Mouse (Mus musculus) heart, embryonic 16.5 days (tissue): Measurements from ENCODE around the gene Mthfd1. TPM values are rescaled to one million over a fixed set of nuclear protein-coding genes. Genes with fewer than 3 reads are reported as not detected.

Experiments used
- ATAC-seq: fragments of 200-750 bp; cut with Nextera tagmentation; replicated peaks from 2 replicates; pipeline ENCODE4 v1.8.0; 2017; ENCODE audit warnings: moderate number of reproducible peaks; ENCODE audit not compliant: insufficient read depth, low FRiP score; ENCODE audit errors: extremely low read depth
- H3K27ac ChIP-seq: fragments of 300-500 bp; sonication (generic); 2 replicates; pipeline ENCODE4 v1.5.1; 2014; ENCODE audit warnings: mild to moderate bottlenecking, low read length, control low read depth, moderate library complexity
- H3K27me3 ChIP-seq: fragments of 300-500 bp; sonication (generic); 2 replicates; pipeline ENCODE4 v1.6.1; 2014; ENCODE audit warnings: low read length, mixed read lengths; ENCODE audit not compliant: control insufficient read depth, insufficient read depth
- H3K36me3 ChIP-seq: fragments of 300-500 bp; sonication (generic); 2 replicates; pipeline ENCODE4 v1.6.1; 2014; ENCODE audit not compliant: control insufficient read depth, insufficient read depth
- H3K4me1 ChIP-seq: fragments of 300-500 bp; sonication (generic); 2 replicates; pipeline ENCODE4 v1.6.1; 2014; ENCODE audit warnings: low read length, mixed read lengths; ENCODE audit not compliant: control insufficient read depth, insufficient read depth
- H3K4me2 ChIP-seq: fragments of 300-500 bp; sonication (generic); 2 replicates; pipeline ENCODE4 v1.6.1; 2014; ENCODE audit warnings: low read depth, mild to moderate bottlenecking, control low read depth, low read length
- H3K4me3 ChIP-seq: fragments of 300-500 bp; sonication (generic); 2 replicates; pipeline ENCODE4 v1.5.1; 2014; ENCODE audit warnings: mild to moderate bottlenecking, control low read depth, low read length
- H3K9ac ChIP-seq: fragments of 300-500 bp; sonication (generic); 2 replicates; pipeline ENCODE4 v1.6.1; 2014; ENCODE audit warnings: low read length, control low read depth
- H3K9me3 ChIP-seq: fragments of 300-500 bp; sonication (generic); replicated peaks from 2 replicates; pipeline ENCODE4 v1.6.1; 2016; ENCODE audit warnings: low read length; ENCODE audit not compliant: control insufficient read depth
- WGBS: fragments of 180-500 bp; shearing (Covaris S2); extraction: QIAGEN DNeasy Blood & Tissue Kit; methylation state at CpG from one replicate; pipeline ENCODE4 v1.1.7; 2014; 5-methylcytosine and 5-hydroxymethylcytosine counted together
- polyA plus RNA-seq: library from polyadenylated mRNA; unstranded; fragments of >200 nt; fragmentation: Nextera tagmentation; extraction: Ambion mirVana; gene quantifications from 2 replicates; pipeline ENCODE4 v1.2.1, GENCODE M21; 2015

Mthfd1 gene
- polyA plus RNA-seq, 1 experiment from 2014 or later = 45.8 TPM

DNA sequence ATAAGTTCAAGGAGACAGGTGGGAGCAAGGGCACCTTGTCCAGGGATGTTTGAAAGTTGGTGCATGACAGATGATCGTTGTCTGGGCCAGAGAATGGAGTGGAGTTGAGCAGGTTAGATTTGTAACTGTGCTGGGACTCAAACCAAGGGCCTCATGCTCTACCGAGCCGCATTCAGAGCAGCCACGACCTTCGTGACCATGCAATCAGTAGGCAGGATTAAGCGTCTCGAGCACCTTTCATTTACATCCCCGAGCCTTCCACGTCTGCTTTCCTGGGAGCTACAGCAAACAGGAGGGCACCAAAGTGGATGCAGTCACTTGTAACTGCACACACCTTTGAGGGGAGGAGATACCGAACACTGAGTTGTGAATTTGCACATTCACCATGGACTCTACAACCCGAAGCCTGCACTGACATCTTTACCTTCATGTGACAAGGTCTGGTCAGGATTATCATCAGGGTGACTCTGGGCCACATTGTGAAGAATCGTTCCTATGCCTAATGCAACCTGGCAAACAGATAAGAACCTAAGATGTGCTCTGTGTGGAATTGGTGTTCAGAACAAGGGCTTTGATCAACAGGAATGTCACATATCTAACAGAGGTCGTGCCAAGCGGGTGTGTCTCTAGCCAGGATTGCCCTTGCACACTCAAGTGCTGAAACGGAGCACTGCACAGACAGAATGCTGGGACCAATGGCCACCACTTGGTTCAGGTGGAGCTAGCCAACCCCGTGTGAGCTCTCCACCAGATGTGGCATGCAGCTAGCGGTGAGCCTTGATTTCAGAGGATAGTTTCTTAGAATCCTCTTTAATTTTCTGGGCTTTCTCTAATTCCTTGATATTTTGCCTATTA lies 81.2 kb downstream of the Mthfd1 start:
- ATAC-seq = no peak
- H3K4me3 ChIP-seq = no peak overlapping the region
- no peaks in the 10 kb centered on the region for H3K36me3 ChIP-seq
- no peaks in the 10 kb centered on the region for H3K27me3 ChIP-seq
- 0 out of 2 replicates have a peak, but pooled peaks cover 3% of the 10 kb centered on the region for H3K4me1 ChIP-seq
- no peak overlapping the region for H3K27ac ChIP-seq
- H3K9me3 ChIP-seq = no peaks in the 10 kb centered on the region
- H3K9ac ChIP-seq = no peak overlapping the region
- WGBS = 55% methylated on average over 17 of the region's 17 CpGs
- no peak overlapping the region for H3K4me2 ChIP-seq

DNA sequence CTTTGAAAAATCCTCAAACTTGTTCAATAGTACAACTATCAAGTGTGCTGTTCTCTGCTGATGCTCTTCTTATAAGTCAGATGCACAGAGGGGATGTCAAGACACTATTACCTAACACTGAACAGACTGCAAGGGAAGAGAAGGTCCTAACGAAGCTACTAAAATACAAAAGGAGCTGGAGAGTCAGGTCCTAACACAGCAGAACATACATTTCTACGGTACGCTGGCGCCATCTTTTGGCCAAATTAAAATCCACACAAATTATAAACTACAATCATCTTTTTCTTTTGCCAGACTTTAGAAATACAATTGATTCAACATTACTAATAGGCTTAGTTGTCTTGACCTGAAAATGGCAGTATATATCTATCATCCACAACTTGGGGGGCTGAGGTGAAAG lies 86.0 kb downstream of the Mthfd1 start:
- H3K9ac ChIP-seq = no peak overlapping the region
- H3K4me2 ChIP-seq = no peak overlapping the region
- 0 out of 2 replicates have a peak, but pooled peaks cover 3% of the 10 kb centered on the region for H3K4me1 ChIP-seq
- H3K4me3 ChIP-seq = no peak overlapping the region
- H3K36me3 ChIP-seq = peaks cover 3% of the 10 kb centered on the region; the same call in 1 of the 2 replicates
- WGBS = 3% methylated on average over 4 of the region's 4 CpGs
- no peaks in the 10 kb centered on the region for H3K9me3 ChIP-seq
- H3K27me3 ChIP-seq = no peaks in the 10 kb centered on the region
- ATAC-seq = no peak
- H3K27ac ChIP-seq = no peak overlapping the region

DNA sequence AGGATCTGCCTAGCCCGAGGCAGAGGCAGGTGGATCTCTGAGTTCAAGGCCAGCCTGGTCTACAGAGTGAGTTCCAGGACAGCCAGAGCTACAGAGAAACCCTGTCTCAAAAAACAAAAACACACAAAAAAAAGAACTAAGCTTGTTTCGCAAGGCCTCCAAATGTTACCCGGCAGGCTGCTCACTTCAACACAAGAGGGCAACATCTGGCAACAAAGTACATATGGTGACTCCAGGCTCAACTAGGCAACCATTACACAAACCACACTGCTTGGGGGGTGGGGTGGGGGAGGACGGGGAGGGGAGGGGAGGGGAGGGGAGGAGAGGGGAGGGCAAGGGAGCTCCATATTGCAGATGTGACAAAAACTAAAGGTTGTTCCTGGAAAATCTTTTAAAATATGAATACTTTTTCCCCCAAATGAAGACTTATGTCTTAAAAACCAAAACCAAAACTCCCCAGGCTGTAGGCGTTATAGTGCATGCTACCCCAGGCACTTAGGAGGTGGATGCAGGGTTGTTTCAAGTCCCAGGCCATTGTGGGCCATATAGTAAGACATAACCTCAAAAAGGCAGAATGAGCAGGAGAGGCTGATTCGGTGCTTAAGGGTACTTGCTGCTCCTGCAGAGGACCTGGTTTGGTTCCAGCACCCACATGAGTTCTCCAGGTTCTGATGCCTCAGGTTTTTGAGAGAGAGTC lies 90.8 kb downstream of the Mthfd1 start:
- Histone ChIP-seq H3K27me3 (no peaks in the 10 kb centered on the region), H3K9me3 (no peaks in the 10 kb centered on the region), H3K4me1 (no peaks in the 10 kb centered on the region), H3K4me2 (no peak overlapping the region), H3K9ac (no peak overlapping the region), H3K4me3 (no peak overlapping the region), H3K36me3 (peaks cover 8% of the 10 kb centered on the region), H3K27ac (no peak overlapping the region)
- WGBS = 79% methylated on average over 6 of the region's 6 CpGs
- ATAC-seq = 0 out of 2 replicates have a peak, but pooled peaks have one; percentile 37

DNA sequence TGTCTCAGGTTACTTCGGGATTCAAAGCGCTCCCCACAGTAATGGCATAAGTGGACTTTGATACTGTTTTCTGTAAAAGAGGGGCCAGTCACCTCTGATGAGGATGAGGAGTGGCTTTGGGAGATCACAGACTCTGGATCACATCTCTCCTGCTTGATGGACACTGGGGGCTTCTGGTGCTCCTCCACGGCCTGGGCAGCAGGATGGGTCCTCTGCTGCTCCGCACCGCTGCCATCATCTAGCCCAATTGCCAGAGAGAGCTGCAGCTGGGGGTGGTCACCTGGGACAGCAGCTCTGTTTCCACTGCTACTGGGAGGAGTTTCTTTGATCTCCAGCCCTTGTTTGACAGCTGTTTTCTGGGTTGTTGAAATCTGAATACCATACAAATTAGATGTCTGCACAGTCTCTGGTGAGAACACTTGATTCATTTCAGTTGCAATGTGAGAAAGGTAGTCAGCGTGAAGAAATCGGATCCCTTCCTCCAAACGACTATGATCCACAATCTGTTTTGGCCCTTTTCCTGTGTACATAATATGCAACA lies 94.7 kb downstream of the Mthfd1 start:
- 69% methylated on average over 8 of the region's 8 CpGs for whole genome bisulfite sequencing

DNA sequence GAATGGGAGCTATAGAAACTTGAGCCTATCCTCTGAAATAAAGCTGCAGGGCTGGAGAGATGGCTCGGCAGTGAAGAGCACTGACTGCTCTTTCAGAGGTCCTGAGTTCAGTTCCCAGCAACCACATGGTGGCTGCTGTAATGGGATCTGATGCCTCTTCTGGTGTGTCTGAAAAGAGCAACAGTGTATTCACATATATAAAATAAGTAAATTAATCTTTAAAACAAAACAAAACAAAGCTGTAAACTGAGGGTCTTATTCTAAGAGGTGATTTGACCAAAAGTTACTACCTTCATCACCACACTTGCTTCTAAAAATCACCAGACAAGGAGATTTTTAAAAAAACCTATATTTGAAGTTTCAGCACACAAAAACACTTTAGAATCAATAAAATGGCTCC lies 105.8 kb downstream of the Mthfd1 start:
- no peak overlapping the region for H3K4me2 ChIP-seq
- WGBS = 90% methylated on average over 1 of the region's 1 CpGs
- H3K9me3 ChIP-seq = no peaks in the 10 kb centered on the region

More for the DNA sequence above, 94.7 kb downstream of the Mthfd1 start:
- Histone ChIP-seq H3K36me3 (peaks cover 13% of the 10 kb centered on the region), H3K4me2 (no peak overlapping the region), H3K9me3 (no peaks in the 10 kb centered on the region), H3K27ac (no peak overlapping the region), H3K4me1 (no peaks in the 10 kb centered on the region), H3K27me3 (no peaks in the 10 kb centered on the region), H3K4me3 (no peak overlapping the region), H3K9ac (no peak overlapping the region)
- no peak for ATAC-seq

DNA sequence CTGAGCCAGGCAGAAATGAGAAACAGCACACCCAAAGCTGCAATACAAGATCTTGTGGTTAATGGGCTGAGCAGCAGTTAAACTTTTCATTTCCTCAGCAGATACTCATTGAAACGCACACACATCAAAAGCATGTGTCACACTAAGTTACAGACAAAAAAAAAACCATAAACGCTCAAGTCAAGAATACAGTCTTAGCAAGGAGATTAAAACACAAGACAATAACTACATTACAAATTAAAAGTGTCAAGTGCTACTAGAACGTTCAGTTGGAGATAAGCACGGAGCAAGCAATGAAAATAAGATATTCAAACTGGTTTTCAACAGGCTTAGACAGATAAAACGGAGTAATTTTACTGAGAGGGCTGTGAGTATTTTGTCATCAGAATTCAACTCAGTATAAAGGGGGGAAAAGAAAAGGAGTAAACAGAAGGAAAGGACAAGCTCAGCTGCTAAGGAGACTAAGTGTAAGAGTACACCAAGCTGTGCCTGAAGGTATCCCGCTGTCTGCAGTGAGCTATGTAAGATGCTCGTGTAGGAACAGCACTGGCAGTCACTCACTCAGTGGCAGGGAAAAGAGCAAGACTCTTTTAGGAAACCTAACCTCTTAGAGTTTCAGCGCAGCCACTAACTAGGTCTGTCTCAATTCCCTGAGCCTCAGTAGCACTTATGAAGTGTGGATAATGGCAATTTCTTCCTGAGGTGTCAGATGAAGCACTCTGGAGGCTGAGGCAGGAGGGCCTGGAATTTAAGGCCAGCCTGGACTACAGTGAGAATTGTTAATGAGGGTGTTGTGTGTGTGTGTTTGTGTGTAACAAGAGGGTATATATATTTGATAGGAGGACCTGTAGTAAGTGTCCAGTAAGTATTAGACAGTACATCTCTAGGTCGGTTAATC lies 106.6 kb downstream of the Mthfd1 start:
- H3K27ac ChIP-seq = peak overlapping the region; percentile 15

More for the DNA sequence above, 105.8 kb downstream of the Mthfd1 start:
- Histone ChIP-seq H3K4me1 (peaks cover 6% of the 10 kb centered on the region; the same call in 1 of the 2 replicates), H3K27me3 (no peaks in the 10 kb centered on the region), H3K9ac (no peak overlapping the region), H3K36me3 (peaks cover 4% of the 10 kb centered on the region; the same call in 1 of the 2 replicates), H3K27ac (no peak overlapping the region), H3K4me3 (no peak overlapping the region)
- no peak for ATAC-seq

DNA sequence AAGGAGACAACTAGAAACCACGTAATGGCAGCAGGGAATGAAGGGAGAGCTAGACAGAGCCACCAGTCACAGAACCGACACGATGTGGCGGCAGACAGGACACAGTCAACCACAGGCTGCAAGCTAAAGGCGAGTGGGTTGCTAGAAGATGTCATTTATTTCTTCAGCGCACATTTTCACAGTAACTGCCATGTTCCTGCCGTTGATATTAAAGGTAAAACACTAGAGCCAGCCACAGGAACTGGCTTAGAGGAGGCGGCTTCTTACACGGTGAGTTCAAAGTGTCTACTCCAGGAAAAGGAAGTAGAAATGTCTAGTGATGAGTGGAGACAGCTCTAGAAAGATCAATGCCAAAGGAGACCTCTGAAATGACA lies 107.2 kb downstream of the Mthfd1 start:
- no peaks in the 10 kb centered on the region for H3K27me3 ChIP-seq
- H3K4me2 ChIP-seq = no peak overlapping the region
- H3K4me3 ChIP-seq = no peak overlapping the region
- WGBS = 73% methylated on average over 9 of the region's 9 CpGs
- peak overlapping the region; percentile 15; the same call in 1 of the 2 replicates for H3K27ac ChIP-seq
- no peak for ATAC-seq
- no peaks in the 10 kb centered on the region for H3K9me3 ChIP-seq
- H3K9ac ChIP-seq = no peak overlapping the region
- peaks cover 18% of the 10 kb centered on the region for H3K4me1 ChIP-seq
- peaks cover 4% of the 10 kb centered on the region; the same call in 1 of the 2 replicates for H3K36me3 ChIP-seq

More for the DNA sequence above, 106.6 kb downstream of the Mthfd1 start:
- H3K9me3 ChIP-seq = no peaks in the 10 kb centered on the region
- H3K27me3 ChIP-seq = no peaks in the 10 kb centered on the region
- 46% methylated on average over 9 of the region's 9 CpGs for WGBS
- no peak overlapping the region for H3K9ac ChIP-seq
- H3K4me3 ChIP-seq = no peak overlapping the region
- peaks cover 12% of the 10 kb centered on the region for H3K4me1 ChIP-seq
- H3K4me2 ChIP-seq = no peak overlapping the region
- ATAC-seq = no peak
- peaks cover 4% of the 10 kb centered on the region; the same call in 1 of the 2 replicates for H3K36me3 ChIP-seq

DNA sequence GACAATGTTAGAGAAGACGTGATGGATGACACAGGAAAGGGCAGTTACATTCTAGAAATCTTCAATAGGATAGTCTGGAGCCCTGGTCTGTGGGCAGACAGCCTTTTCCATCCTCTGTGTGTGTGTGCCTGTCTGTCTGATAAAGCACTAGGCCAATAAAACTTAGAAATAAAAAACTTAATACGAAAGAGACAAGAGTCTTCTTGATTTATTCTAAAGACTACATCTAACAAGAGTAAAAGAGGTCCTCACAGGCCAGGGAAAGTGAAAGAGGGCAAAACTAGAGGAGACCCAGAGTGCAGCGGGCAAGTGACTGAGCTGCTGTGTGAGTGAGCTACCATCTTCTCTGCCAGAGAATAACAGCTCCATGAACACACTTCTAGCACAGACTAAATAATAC lies 111.2 kb downstream of the Mthfd1 start:
- H3K27me3 ChIP-seq = no peaks in the 10 kb centered on the region
- no peak overlapping the region for H3K9ac ChIP-seq
- H3K9me3 ChIP-seq = no peaks in the 10 kb centered on the region
- WGBS = 84% methylated on average over 3 of the region's 3 CpGs
- H3K4me3 ChIP-seq = no peak overlapping the region
- H3K4me2 ChIP-seq = no peak overlapping the region
- H3K27ac ChIP-seq = no peak overlapping the region; the same call in 1 of the 2 replicates
- no peak for ATAC-seq
- H3K4me1 ChIP-seq = peaks cover 33% of the 10 kb centered on the region
- H3K36me3 ChIP-seq = no peaks in the 10 kb centered on the region
